Mouse (Mus musculus) heart, adult 2 months (tissue): ENCODE measurements around the gene Klk7. TPM values are rescaled to one million over a fixed set of nuclear protein-coding genes. Genes with fewer than 3 reads are reported as not detected.
A peak's percentile ranks its signal among the peaks of the same experiment; 100 is the strongest.

Experiments
- DNase-seq, 2 experiments: peaks; one replicate each; pipeline ENCODE4 v3.0.0; 2021
- H3K27ac ChIP-seq: fragments of 200-600 bp; 2 replicates; pipeline ENCODE4 v1.8.1; 2022
- H3K27me3 ChIP-seq: fragments of 200-500 bp; 2 replicates; pipeline ENCODE4 v1.6.1; 2012; ENCODE audit warnings: mild to moderate bottlenecking, low read length, inconsistent platforms, mixed read lengths; ENCODE audit not compliant: control insufficient read depth, insufficient read depth
- H3K36me3 ChIP-seq: fragments of 200-500 bp; 2 replicates; pipeline ENCODE4 v1.6.1; 2012; ENCODE audit warnings: low read length, inconsistent platforms; ENCODE audit not compliant: control insufficient read depth, insufficient read depth
- H3K4me1 ChIP-seq: fragments of 200-500 bp; 2 replicates; pipeline ENCODE4 v1.6.1; 2011; ENCODE audit warnings: low read length; ENCODE audit not compliant: control insufficient read depth, insufficient read depth
- H3K4me3 ChIP-seq: fragments of 200-600 bp; 2 replicates; pipeline ENCODE4 v1.8.1; 2022
- H3K79me2 ChIP-seq: fragments of 200-500 bp; replicated peaks from 2 replicates; pipeline ENCODE4 v1.6.1; 2012; ENCODE audit warnings: mild to moderate bottlenecking, inconsistent platforms, low read length, moderate library complexity, mixed read lengths; ENCODE audit not compliant: control insufficient read depth, insufficient read depth
- H3K9ac ChIP-seq: fragments of 200-500 bp; 2 replicates; pipeline ENCODE4 v1.6.1; 2012; ENCODE audit warnings: low read depth, mild to moderate bottlenecking, control low read depth, inconsistent platforms, low read length, mixed read lengths
- CTCF ChIP-seq: fragments of 200-600 bp; IDR thresholded peaks from 2 replicates; pipeline ENCODE4 v1.8.1; 2022; ENCODE audit warnings: antibody characterized with exemption, mild to moderate bottlenecking, moderate library complexity
- EP300 ChIP-seq: fragments of 200-500 bp; IDR thresholded peaks from 2 replicates; pipeline ENCODE4 v1.6.1; 2011; ENCODE audit warnings: low read depth, low read length, control low read depth; ENCODE audit not compliant: insufficient read depth
- POLR2A ChIP-seq: fragments of 200-500 bp; IDR thresholded peaks from 2 replicates; pipeline ENCODE4 v1.6.1; 2011; ENCODE audit warnings: mild to moderate bottlenecking, low read depth, low read length, control low read depth; ENCODE audit not compliant: insufficient read depth
- WGBS: fragments of 180-500 bp; shearing (Covaris S2); methylation state at CpG from one replicate; pipeline ENCODE4 v1.1.7; 2018; 5-methylcytosine and 5-hydroxymethylcytosine counted together
- intact Hi-C: fragments of 180-260 bp; cut with DNase I; formaldehyde crosslinking; loops from one replicate; pipeline ENCODE4 v1.15.1; 2025
- long read RNA-seq: library from polyadenylated mRNA; stranded (forward); transcript quantifications from one replicate; pipeline ENCODE4 v2.0.0, GENCODE M21; 2021
- polyA plus RNA-seq: library from polyadenylated mRNA; depleted of rRNA; stranded (reverse); fragments of >200 nt; gene quantifications from 2 replicates; pipeline ENCODE4 v1.2.3, GENCODE M21; 2012; rRNA removed
- total RNA-seq, 2 experiments: library from RNA; stranded (reverse); gene quantifications; 2 replicates each; pipeline ENCODE4 v1.2.3; 2021

Gene Klk7
- total RNA-seq (not detected), polyA plus RNA-seq (0.08 TPM in 1 of 2 replicates, not detected in the other)
- long read RNA-seq: 0 reads

GRCm38 (mm10) chr7:43810994-43811393 lies at the start of gene Klk7:
TSS of gene Klk7 (plus strand) at chr7:43811294.
- no peak within 1 kb of the TSS for H3K27ac ChIP-seq
- no peaks in the 10 kb centered on the region for H3K36me3 ChIP-seq
- H3K27me3 ChIP-seq: no peaks in the 10 kb centered on the region
- no peaks in the 10 kb centered on the region for H3K4me1 ChIP-seq
- no peak within 1 kb of the TSS for H3K4me3 ChIP-seq
- no peaks in the 10 kb centered on the region for H3K79me2 ChIP-seq
- DNase-seq: no peak
- no peak within 1 kb of the TSS for H3K9ac ChIP-seq
- intact Hi-C loops: no loop called here
- TF ChIP-seq CTCF (no peak), EP300 (no peak), POLR2A (no peak)
- WGBS: 47% methylated on average over 5 of the region's 5 CpGs

DNA sequence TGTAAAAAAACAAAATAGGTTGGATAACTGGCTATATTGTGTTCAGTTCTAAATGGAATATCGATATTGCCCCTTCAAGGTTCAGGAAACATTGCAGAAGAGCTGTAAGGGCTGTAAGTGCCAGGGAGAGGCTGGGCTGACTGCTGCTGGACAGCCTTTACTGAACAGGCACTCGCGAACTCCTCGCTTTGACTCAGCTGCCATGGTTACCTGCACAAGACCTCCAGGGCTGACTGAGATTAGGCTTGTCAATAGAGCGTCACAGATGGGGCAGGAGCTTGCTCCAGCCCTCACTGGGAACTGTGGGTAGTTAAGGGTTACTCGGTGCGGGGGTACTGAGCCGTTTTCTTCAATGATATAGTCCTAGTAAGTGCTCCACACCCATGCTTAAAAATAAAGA lies 44.6 kb upstream of the Klk7 start:
- Histone ChIP-seq H3K27ac (no peak overlapping the region), H3K4me3 (no peak overlapping the region), H3K36me3 (no peaks in the 10 kb centered on the region), H3K4me1 (no peaks in the 10 kb centered on the region), H3K27me3 (no peaks in the 10 kb centered on the region), H3K9ac (no peak overlapping the region), H3K79me2 (no peaks in the 10 kb centered on the region)
- no peak for DNase-seq
- no peak for TF ChIP-seq EP300
- intact Hi-C loops: loop anchor here (5.0 kb wide), 1 partner anchor 84 kb away; no protein-coding TSS in a partner anchor
- 55% methylated on average over 8 of the region's 8 CpGs for WGBS

DNA sequence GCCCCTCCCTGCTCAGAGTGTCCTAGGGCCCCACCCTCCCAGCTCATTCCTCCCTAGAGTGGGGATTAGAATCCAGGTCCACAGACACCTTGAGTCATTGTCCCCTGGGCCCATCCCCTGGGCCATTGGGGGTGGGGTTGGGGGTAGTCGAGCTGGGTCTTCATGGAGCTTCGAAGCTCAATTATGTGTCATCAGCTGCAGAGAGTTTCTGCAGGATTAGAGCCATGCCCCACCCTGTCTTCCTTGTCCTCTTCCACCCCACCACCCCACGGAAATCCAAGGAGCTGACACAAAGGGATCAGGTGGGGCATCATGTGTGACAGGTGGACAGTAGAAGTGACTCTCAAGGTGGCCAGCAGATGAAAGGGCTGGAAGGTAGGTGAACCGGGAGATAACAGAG lies 42.5 kb upstream of the Klk7 start, which contains the start of gene Klk12:
TSS of gene Klk12 (plus strand) at position 301 of the 400 bp plus-strand sequence.
- no peak for TF ChIP-seq CTCF
- no peak for TF ChIP-seq EP300
- no peak for TF ChIP-seq POLR2A
- DNase-seq: no peak
- Histone ChIP-seq H3K36me3 (no peaks in the 10 kb centered on the region), H3K79me2 (no peaks in the 10 kb centered on the region), H3K4me3 (no peak within 1 kb of the TSS), H3K27ac (no peak within 1 kb of the TSS), H3K27me3 (no peaks in the 10 kb centered on the region), H3K4me1 (no peaks in the 10 kb centered on the region), H3K9ac (no peak within 1 kb of the TSS)
- intact Hi-C loops: loop anchor here (5.0 kb wide), 1 partner anchor 86 kb away; no protein-coding TSS in a partner anchor
- 72% methylated on average over 4 of the region's 4 CpGs for WGBS

DNA sequence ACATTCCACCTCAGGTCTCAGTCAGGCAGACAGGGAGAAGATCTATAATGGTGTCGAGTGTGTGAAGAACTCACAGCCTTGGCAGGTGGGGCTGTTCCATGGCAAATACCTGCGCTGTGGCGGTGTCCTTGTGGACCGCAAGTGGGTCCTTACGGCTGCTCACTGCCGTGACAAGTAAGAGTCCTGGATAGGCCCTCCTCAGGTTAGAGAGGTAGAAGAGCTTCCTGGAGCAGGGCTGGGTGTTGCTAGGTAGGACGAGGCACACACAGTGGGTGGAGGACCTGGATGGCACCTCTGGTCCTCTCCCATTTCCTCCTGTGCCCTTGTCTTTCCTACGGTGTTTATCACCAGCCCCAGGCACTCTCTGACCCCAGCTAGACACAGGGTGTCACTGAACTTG lies 41.5 kb upstream of the Klk7 start:
- H3K79me2 ChIP-seq: no peaks in the 10 kb centered on the region
- peak in 1 of 2 experiments; percentile 0 for DNase-seq
- H3K9ac ChIP-seq: no peak overlapping the region
- WGBS: 84% methylated on average over 8 of the region's 8 CpGs
- intact Hi-C loops: loop anchor here (5.0 kb wide), 1 partner anchor 87 kb away; no protein-coding TSS in a partner anchor
- no peaks in the 10 kb centered on the region for H3K36me3 ChIP-seq
- no peaks in the 10 kb centered on the region for H3K27me3 ChIP-seq
- TF ChIP-seq EP300 (no peak), CTCF (no peak), POLR2A (no peak)
- no peak overlapping the region for H3K4me3 ChIP-seq
- no peaks in the 10 kb centered on the region for H3K4me1 ChIP-seq
- no peak overlapping the region for H3K27ac ChIP-seq

DNA sequence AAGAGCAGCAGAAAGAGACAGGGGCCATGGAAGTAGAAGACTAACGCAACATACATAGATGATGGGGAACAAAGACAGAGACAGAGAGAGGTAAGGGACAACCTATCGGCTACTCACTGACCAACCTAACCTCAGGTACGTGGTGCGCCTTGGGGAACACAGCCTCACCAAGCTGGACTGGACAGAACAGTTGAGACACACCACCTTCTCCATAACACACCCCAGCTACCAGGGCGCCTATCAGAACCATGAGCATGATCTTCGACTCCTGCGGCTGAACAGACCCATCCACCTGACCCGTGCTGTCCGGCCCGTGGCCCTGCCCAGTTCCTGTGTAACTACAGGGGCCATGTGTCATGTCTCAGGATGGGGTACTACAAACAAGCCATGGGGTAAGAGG lies 40.4 kb upstream of the Klk7 start:
- TF ChIP-seq POLR2A (no peak), EP300 (no peak), CTCF (no peak)
- no peaks in the 10 kb centered on the region for H3K79me2 ChIP-seq
- no peak overlapping the region for H3K27ac ChIP-seq
- no peak overlapping the region for H3K4me3 ChIP-seq
- no peaks in the 10 kb centered on the region for H3K36me3 ChIP-seq
- DNase-seq: peak in 1 of 2 experiments; percentile 1
- no peak overlapping the region for H3K9ac ChIP-seq
- WGBS: 90% methylated on average over 10 of the region's 10 CpGs
- no peaks in the 10 kb centered on the region for H3K27me3 ChIP-seq
- intact Hi-C loops: no loop called here
- no peaks in the 10 kb centered on the region for H3K4me1 ChIP-seq

DNA sequence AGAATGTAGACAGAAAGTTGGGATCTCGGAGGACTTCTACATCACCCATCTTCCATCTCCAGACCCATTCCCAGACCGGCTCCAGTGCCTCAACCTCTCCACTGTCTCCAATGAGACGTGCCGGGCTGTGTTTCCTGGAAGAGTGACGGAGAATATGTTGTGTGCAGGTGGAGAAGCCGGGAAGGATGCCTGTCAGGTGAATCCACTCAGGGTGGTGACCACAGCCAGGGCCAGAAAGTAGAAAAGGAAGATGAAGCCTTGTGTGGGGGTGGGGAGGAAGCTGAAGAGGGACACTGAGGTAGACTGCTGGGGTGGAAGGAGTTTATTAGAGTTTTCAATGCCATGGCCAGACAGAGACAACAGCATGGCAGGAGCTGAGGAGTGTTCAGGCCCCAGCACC lies 39.2 kb upstream of the Klk7 start:
- H3K36me3 ChIP-seq: no peaks in the 10 kb centered on the region
- intact Hi-C loops: no loop called here
- H3K4me1 ChIP-seq: no peaks in the 10 kb centered on the region
- no peak overlapping the region for H3K27ac ChIP-seq
- TF ChIP-seq EP300 (no peak), CTCF (no peak), POLR2A (no peak)
- H3K27me3 ChIP-seq: no peaks in the 10 kb centered on the region
- peak in 1 of 2 experiments; percentile 0 for DNase-seq
- 94% methylated on average over 6 of the region's 6 CpGs for WGBS
- H3K9ac ChIP-seq: no peak overlapping the region
- H3K4me3 ChIP-seq: no peak overlapping the region
- no peaks in the 10 kb centered on the region for H3K79me2 ChIP-seq
